Mouse (Mus musculus) kidney, adult 2 months (tissue): ENCODE data around the gene Tm4sf19. TPM values are rescaled to one million over a fixed set of nuclear protein-coding genes. Genes with fewer than 3 reads are reported as not detected.
"Not testable (repeated sequence)": the region's sequence is repeated elsewhere in the genome, so short reads cannot be mapped to it uniquely, and the experiment has no call there.

ENCODE experiments used
- DNase-seq: peaks from one replicate; pipeline ENCODE4 v3.0.0; 2021
- H3K27ac ChIP-seq: fragments of 200-500 bp; 2 replicates; pipeline ENCODE4 v1.5.1; 2012; ENCODE audit warnings: low read depth, low read length, control low read depth, inconsistent platforms; ENCODE audit not compliant: insufficient read depth
- H3K27me3 ChIP-seq: fragments of 200-500 bp; replicated peaks from 2 replicates; pipeline ENCODE4 v1.6.1; 2012; ENCODE audit warnings: mild to moderate bottlenecking, moderate library complexity, low read length, inconsistent platforms; ENCODE audit not compliant: control insufficient read depth, insufficient read depth
- H3K36me3 ChIP-seq: fragments of 200-500 bp; 2 replicates; pipeline ENCODE4 v1.6.1; 2012; ENCODE audit warnings: mild to moderate bottlenecking, moderate library complexity, low read length, inconsistent platforms; ENCODE audit not compliant: control insufficient read depth, insufficient read depth
- H3K4me1 ChIP-seq: fragments of 200-500 bp; 2 replicates; pipeline ENCODE4 v1.6.1; 2011; ENCODE audit warnings: low read length; ENCODE audit not compliant: control insufficient read depth, insufficient read depth
- H3K4me3 ChIP-seq: fragments of 200-500 bp; 2 replicates; pipeline ENCODE4 v1.5.1; 2011; ENCODE audit warnings: mild to moderate bottlenecking, low read depth, low read length, control low read depth; ENCODE audit not compliant: insufficient read depth
- CTCF ChIP-seq: fragments of 200-500 bp; conservative IDR thresholded peaks from 2 replicates; pipeline ENCODE4 v1.5.1; 2011; ENCODE audit warnings: low read depth, mild to moderate bottlenecking, control low read depth, low read length, moderate library complexity, mixed read lengths; ENCODE audit not compliant: insufficient read depth, insufficient read length
- POLR2A ChIP-seq: fragments of 200-500 bp; IDR thresholded peaks from one replicate; pipeline ENCODE4 v1.6.1; 2011; ENCODE audit warnings: low read depth, low read length, control low read depth
- WGBS: fragments of 180-500 bp; shearing (Covaris S2); methylation state at CpG from one replicate; pipeline ENCODE4 v1.1.7; 2018; 5-methylcytosine and 5-hydroxymethylcytosine counted together
- polyA plus RNA-seq: library from polyadenylated mRNA; depleted of rRNA; stranded (reverse); fragments of >200 nt; gene quantifications from 2 replicates; pipeline ENCODE4 v1.2.3, GENCODE M21; 2012

Gene Tm4sf19
- polyA plus RNA-seq, 1 experiment = 0.08 TPM

- no peak overlapping the region for H3K27ac ChIP-seq
- TF ChIP-seq CTCF = no peak
- no peak for TF ChIP-seq POLR2A
- WGBS = 71% methylated on average over 1 of the region's 1 CpGs
- no peaks in the 10 kb centered on the region for H3K36me3 ChIP-seq
- no peak overlapping the region for H3K4me3 ChIP-seq
- peaks cover 26% of the 10 kb centered on the region; the same call in 1 of the 2 replicates for H3K4me1 ChIP-seq
- no peaks in the 10 kb centered on the region for H3K27me3 ChIP-seq
- peak; percentile 57 for DNase-seq
Observed at GRCm38 (mm10) chr16:32437266-32437665, 37.0 kb downstream of the Tm4sf19 start.

- no peak for TF ChIP-seq POLR2A
- no peak for TF ChIP-seq CTCF
- Histone ChIP-seq H3K4me1 (peaks cover 26% of the 10 kb centered on the region; the same call in 1 of the 2 replicates), H3K27me3 (no peaks in the 10 kb centered on the region), H3K4me3 (no peak overlapping the region), H3K27ac (0 out of 2 replicates have a peak overlapping the region, but pooled peaks have one; percentile 38), H3K36me3 (peaks cover 1% of the 10 kb centered on the region; the same call in 1 of the 2 replicates)
- 79% methylated on average over 3 of the region's 3 CpGs for WGBS
- DNase-seq = no peak
Observed at GRCm38 (mm10) chr16:32441432-32441831, 41.1 kb downstream of the Tm4sf19 start.

- H3K27me3 ChIP-seq, H3K36me3 ChIP-seq, H3K27ac ChIP-seq, H3K4me3 ChIP-seq, DNase-seq: not testable (repeated sequence)
- peaks cover 18% of the 10 kb centered on the region; the same call in 1 of the 2 replicates for H3K4me1 ChIP-seq
- WGBS = 90% methylated on average over 3 of the region's 3 CpGs
Observed at GRCm38 (mm10) chr16:32444615-32445014, 44.3 kb downstream of the Tm4sf19 start.

GRCm38 (mm10) chr16:32445558-32445957 lies 45.3 kb downstream of the Tm4sf19 start:
- H3K27me3 ChIP-seq = no peaks in the 10 kb centered on the region
- H3K4me3 ChIP-seq = no peak overlapping the region
- WGBS = 73% methylated on average over 1 of the region's 1 CpGs
- H3K36me3 ChIP-seq = peaks cover 1% of the 10 kb centered on the region; the same call in 1 of the 2 replicates
- peak; percentile 51 for DNase-seq
- H3K4me1 ChIP-seq = peaks cover 21% of the 10 kb centered on the region; the same call in 1 of the 2 replicates
- 0 out of 2 replicates have a peak overlapping the region, but pooled peaks have one; percentile 14 for H3K27ac ChIP-seq
- no peak for TF ChIP-seq CTCF
- no peak for TF ChIP-seq POLR2A

- H3K27me3 ChIP-seq = no peaks in the 10 kb centered on the region
- peaks cover 17% of the 10 kb centered on the region; the same call in 1 of the 2 replicates for H3K4me1 ChIP-seq
- WGBS = 77% methylated on average over 2 of the region's 2 CpGs
- no peak overlapping the region for H3K4me3 ChIP-seq
- peaks cover 1% of the 10 kb centered on the region; the same call in 1 of the 2 replicates for H3K36me3 ChIP-seq
- no peak for DNase-seq
- H3K27ac ChIP-seq = no peak overlapping the region
- TF ChIP-seq POLR2A (no peak), CTCF (no peak)
Observed at GRCm38 (mm10) chr16:32446563-32447138, 46.3 kb downstream of the Tm4sf19 start.

GRCm38 (mm10) chr16:32449665-32450064 lies 49.4 kb downstream of the Tm4sf19 start:
- Histone ChIP-seq H3K4me1 (peaks cover 22% of the 10 kb centered on the region; the same call in 1 of the 2 replicates), H3K4me3 (no peak overlapping the region), H3K27me3 (no peaks in the 10 kb centered on the region), H3K36me3 (no peaks in the 10 kb centered on the region; the same call in 1 of the 2 replicates), H3K27ac (no peak overlapping the region)
- no peak for TF ChIP-seq CTCF
- no peak for TF ChIP-seq POLR2A
- DNase-seq = no peak
- 72% methylated on average over 3 of the region's 3 CpGs for WGBS

- DNase-seq = no peak
- H3K27me3 ChIP-seq = no peaks in the 10 kb centered on the region
- H3K4me1 ChIP-seq = peaks cover 22% of the 10 kb centered on the region; the same call in 1 of the 2 replicates
- TF ChIP-seq POLR2A = no peak
- no peak for TF ChIP-seq CTCF
- no peak overlapping the region for H3K4me3 ChIP-seq
- 88% methylated on average over 2 of the region's 2 CpGs for WGBS
- H3K27ac ChIP-seq = no peak overlapping the region
- H3K36me3 ChIP-seq = no peaks in the 10 kb centered on the region; the same call in 1 of the 2 replicates
Observed at GRCm38 (mm10) chr16:32450133-32450532, 49.8 kb downstream of the Tm4sf19 start.
